Mouse (Mus musculus) natural killer cell, adult 2 months (primary cell): Measurements from ENCODE around the gene Ptges2.
"Not testable (repeated sequence)": the region's sequence is repeated elsewhere in the genome, so short reads cannot be mapped to it uniquely, and the experiment has no call there.

Experiments
- DNase-seq, 2 experiments: peaks; one replicate each; pipeline ENCODE4 v3.0.0; 2022; ENCODE audit warnings: low spot score in 2 of 2

The Ptges2 gene

GRCm38 (mm10) chr2:32395484-32395945 is at the start of gene Ptges2:
Gene Ptges2 (plus strand): TSS chr2:32395896.
- DNase-seq = peak; percentile 87 to 92

DNA sequence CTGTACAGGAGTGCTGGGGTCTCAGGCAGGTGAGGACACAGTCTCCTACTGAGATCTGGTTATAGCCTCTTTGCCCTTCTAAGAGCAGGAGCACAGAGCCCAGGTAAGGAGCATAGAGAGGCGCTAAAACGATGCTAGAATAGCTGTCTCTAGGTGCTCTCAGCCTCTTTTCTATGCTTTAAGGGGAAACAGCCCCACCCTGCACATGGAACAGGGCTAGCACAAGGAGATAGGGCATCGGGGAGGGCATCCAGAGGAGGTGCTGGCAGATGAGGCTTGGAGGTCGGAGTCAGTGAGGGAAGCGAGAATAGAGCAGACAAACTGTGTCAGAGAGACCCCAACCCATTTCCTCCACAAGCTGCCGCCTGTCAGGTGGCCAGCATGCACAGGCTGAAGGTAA is 48.7 kb upstream of the Ptges2 start:
- DNase-seq = no peak

- DNase-seq = no peak
These were observed 47.4 kb upstream of the Ptges2 start for GRCm38 (mm10) chr2:32348311-32348710.

GRCm38 (mm10) chr2:32349625-32350255 is 46.0 kb upstream of the Ptges2 start:
- no peak for DNase-seq

DNA sequence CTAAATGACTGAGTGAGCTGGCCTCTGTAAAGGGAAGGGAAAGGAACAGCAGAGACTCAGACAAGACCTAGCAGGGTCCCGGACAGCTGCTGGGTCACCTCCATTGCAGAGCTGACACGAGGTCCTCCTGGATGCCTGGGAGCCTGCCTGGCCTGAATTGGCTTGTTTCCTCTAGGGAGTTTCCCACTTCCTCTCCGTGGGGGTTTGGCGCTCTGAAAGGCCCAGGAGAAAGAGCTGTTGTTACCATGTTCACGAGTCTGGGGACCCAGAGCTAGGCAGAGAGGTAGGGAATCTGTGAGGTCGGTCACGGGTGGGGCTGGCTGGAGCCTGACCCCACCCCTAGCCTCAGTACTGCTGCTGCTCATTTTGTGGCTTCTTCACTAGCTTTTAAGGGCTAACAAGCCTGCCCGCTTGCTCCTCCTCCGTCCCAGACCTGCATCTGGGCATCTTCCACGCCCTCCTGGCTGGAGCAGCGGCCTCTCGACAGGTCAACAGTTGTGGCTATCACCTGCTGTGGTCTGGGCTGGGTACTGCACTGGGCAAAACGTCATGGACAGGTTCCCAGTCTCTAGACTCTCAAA is 45.1 kb upstream of the Ptges2 start:
- DNase-seq = no peak

DNA sequence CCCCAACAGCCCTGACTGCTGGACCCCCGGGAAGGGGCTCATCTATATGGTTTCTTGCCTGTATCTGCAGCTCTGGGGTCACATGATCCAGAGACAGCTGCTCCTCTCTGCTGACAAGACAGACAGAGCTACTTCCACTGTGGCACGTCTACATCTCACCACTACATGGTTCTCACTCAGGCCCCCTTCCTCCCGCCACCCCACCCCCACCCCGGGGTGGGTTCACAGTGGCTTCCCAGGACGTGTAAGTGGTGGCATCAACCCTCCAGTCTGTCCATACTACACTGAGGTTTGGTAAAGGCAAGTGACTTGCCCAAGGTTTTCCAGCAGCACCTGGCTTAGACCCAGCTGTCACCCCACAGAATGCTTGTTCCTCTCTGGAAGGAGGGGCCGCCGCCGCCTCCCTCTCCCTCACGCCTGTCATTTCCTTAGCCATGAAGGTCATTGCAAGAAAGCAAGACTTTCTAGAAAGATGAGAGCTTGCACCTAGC is 44.2 kb upstream of the Ptges2 start:
- DNase-seq = no peak

DNA sequence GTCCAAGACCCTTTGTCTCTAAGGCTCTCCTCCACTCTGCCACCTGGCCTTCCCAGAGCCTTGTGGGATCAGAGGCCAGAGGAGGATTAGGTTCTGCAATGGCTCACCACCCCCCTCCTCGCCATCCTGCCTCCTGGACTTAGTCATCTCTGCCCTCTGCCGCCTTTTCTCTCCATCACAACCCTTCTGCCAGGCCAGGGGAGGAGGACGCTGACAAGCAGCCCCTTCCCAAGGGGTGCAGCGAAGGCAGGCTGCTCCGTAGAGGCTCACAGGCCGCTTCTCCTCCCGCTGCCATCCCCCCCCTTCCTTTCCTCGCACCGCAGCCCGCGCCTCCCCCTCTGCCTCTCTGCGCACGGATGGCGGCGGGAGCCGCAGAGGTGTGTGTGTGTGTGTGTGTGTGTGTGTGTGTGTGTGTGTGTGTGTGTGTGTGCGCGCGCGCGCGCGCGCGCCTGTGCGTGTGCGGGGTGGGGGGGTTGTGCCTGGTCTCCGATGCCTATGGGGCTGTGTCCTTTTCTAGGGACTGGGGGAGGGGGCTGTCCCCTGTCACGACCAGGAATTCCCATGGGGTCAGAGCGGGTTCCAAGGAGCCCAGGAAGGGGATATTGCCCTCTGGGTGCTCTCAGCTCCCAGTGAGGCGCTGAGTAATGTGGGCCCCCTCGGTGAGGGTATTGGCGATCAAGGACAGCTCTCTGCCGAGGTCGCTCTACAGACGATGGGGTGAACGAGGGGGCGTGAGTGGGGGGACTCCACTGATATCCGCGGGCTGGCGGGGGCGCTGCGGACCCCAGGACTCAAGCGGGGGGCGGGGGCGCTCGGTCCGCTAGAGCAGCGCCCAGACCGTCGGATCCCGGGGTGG is 43.3 kb upstream of the Ptges2 start, which contains the start of gene Ciz1:
TSS of gene Ciz1 (plus strand) at position 177 of the 856 bp plus-strand sequence.
- DNase-seq = peak in 1 of 2 experiments; percentile 18

DNA sequence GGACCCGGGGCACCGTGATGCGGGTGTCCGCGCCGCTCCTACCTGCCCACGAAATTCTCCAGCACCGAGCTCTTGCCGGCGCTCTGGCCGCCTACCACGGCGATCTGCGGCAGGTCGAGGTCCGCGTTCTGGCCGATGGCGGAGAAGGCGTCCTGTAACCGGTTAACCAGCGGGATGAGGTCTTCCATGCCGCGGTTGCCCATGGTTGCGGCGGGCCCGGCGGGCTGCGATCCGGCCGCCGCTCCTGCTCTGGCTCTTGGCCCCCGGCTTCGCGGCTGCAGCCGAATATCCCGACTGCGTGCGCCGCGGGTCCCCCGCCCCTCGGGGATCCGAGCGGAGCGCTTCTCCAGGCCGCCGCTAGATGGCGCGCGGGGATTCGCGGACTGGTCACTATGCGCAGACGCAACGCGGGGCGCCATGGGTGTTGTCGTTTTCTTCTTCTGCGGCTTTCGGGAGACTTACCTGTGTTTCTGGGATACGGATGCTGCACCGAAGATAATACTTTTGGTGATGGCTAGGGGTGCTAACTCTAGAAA is 42.6 kb upstream of the Ptges2 start, which contains the start of gene Dnm1:
TSS of gene Dnm1 (minus strand) at position 332 of the 536 bp plus-strand sequence.
- DNase-seq = peak; percentile 78 to 87

GRCm38 (mm10) chr2:32353836-32354235 is 41.9 kb upstream of the Ptges2 start:
- no peak for DNase-seq

DNA sequence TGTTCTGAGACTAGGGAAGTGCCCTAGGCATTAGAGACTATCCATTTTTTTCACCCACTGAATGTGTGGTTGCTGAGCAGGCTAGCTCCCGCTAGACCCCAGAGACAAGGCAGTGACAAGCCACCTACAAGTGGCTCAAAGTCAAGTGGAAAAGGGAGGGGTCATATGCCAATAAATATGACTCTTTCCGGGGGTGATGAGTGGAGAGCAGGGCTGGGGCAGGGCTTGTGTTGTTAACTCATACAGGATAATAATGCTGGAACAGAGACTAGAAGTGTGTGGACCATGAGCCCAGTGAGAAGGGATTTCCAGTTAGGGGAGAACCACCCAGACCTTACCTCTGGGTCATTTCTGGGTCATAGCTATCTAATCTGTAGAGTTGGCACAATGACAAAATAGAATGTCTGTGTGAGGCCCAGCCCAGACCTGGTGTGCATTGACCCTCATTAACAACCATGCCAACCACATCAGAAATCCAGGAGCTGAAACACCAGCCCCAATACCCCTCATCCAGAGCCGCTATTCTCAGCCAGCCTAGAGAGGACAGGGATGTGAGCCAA is 41.3 kb upstream of the Ptges2 start:
- DNase-seq = no peak

DNA sequence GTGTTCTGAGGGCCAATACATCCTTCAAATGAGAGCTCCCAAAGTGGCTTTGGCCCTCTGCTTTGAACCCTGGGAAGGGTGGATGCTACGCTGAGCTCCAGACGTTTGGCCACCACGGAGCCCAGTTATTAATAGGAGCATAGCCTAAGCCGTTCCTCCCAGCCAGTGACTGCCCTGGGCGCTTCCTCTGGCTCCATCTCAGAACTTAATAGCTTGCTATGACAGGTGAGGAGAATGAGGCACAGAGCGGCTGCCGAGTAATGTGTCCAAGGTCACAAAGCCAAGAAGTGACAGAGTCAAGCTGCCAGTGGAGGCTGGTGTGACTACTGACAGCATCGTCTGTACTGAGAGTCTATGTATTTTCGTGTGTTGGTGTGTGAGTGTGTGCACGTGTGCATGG is 39.5 kb upstream of the Ptges2 start:
- no peak for DNase-seq

DNA sequence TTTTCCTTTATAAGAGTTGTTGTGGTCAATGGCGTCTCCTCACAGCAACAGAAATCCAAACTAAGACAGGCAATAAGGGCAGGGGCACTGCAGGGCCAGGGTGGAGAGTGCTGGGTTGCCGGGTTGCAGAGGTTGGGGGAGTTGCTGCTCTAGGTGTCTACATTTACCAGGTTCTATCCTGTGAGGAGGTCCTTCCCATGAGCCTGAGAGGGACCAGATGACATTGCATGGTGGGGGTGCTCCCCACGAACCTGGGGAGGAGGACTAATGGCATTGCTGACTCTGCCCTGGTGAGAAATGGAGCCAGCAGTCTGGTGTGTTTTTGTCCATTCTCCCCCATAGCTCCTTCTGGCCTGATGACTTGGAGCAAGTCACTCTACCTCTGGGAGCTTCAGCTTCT is 38.0 kb upstream of the Ptges2 start:
- DNase-seq = no peak

DNA sequence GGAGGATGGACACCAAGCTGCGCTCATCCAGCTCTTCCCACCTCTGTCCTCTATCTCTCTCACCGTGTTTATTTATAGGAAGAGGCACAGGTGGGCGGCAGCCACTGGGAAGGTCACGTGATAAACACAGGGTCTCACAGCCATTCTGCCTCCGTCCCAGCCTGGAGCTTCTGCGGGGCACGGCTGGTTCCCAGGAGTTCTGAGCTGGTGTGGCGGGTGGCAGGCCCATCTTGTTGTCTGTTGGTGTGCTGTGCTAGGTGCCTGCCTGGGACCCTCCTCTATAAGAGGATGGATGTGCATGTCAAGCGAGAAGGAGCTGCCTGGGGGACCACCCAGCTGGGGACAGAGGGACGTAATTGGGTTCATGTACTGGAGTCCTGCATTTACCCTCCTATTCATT is 37.3 kb upstream of the Ptges2 start:
- DNase-seq = no peak

DNA sequence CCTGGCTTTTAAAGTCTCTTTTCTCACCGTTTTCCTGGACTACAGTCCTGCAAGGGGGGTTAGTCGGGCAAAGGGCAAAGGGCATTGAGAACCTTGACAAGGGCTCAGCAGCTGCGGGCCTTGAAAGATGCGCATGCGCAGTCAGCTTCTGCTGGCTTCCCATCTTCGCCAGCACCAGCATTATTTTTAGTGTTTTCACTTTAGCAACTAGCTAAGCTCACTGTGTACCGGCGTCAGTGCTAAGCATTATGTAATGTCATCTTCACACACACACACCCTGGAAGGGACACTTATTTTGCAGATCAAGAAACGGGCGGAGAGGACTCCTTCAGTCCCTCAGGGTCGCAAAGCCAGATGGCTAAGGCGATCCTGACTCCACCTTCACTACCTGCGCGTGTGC is 35.0 kb upstream of the Ptges2 start:
- DNase-seq = peak; percentile 46 to 60

DNA sequence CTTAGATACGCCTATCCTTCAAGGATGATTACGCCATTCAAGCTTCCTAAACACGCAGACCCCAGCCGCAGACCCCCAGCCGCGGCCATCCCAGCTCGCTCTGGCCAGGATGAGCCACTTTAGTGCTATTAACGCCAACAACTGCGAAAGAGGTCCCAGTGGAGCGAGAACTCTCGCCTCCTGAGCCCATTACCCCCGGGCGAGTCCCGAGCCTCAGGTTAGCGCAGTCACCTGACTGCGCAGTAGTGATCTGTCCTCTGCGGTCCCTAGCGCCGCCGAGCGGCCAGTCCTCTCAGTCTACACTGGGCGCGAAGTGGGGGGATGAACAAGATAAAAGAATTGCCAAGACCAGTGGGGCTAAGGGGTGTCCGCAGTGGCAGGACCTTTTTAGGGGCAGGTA is 34.3 kb upstream of the Ptges2 start:
- peak; percentile 64 to 76 for DNase-seq

DNA sequence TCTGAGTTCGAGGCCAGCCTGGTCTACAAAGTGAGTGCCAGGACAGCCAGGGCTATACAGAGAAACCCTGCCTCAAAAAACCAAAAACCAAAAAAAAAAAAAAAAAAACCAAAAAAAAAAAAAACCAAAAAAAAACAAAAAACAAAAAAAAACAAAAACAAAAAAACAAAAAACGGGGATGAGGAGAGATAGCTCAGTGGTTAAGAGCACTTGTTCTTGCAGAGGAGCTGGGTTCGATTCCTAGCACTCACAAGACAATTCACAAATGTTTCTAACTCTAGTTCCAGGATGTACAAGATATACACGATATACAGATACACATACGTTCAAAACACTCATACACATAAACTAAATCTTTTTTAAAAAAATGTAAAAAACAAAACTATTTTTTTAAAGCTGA is 33.4 kb upstream of the Ptges2 start:
- DNase-seq = not testable (repeated sequence)

- peak; percentile 86 to 90 for DNase-seq
These were observed 32.8 kb upstream of the Ptges2 start for GRCm38 (mm10) chr2:32362817-32363340.

DNA sequence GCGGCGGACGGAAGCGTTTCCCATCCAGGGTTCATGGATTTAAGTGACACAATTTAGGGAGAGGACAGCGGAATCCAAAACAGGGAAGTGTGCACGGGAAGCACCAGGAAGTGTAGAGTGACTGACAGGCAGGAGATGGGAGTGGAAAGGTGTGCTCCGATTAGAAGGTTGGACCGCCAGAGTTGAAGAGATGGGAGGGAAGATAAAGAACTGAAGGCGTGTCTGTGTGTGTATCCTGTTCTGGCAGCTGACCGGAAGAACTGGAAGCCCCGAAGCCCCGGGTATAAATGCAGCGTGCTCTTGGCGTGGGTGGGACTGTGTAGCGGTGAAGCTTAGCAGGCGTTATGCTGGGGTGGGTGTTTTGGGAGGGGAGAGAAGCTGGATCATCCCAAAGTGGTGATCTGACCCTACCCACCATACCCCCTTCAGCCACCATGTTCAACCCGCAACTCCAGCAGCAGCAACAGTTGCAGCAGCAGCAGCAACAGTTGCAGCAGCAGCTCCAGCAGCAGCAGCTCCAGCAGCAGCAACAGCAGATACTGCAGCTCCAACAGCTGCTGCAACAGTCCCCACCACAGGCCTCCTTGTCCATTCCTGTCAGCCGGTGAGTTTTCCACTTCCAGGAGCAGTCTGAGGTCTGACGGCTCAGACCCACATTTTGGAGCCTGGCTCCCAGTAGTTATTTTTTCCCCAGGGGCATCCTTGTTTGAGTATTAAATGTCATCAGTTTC is 32.2 kb upstream of the Ptges2 start:
- DNase-seq = peak in 1 of 2 experiments; percentile 21

DNA sequence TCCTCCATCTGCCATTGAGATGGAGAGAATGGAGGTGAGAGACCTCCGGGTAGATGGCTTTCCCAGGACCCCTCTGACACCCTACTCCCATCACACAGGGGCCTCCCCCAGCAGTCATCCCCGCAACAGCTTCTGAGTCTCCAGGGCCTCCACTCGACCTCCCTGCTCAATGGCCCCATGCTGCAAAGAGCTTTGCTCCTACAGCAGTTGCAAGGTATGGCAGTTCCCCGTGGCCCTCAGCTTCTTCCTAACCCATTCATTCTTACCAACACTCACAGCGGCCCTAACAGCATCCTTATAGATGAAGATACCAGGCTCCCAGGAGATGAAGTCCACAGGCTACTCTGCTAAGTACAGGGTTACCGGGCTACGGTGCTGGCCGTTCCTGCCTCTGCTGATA is 31.6 kb upstream of the Ptges2 start:
- no peak for DNase-seq

DNA sequence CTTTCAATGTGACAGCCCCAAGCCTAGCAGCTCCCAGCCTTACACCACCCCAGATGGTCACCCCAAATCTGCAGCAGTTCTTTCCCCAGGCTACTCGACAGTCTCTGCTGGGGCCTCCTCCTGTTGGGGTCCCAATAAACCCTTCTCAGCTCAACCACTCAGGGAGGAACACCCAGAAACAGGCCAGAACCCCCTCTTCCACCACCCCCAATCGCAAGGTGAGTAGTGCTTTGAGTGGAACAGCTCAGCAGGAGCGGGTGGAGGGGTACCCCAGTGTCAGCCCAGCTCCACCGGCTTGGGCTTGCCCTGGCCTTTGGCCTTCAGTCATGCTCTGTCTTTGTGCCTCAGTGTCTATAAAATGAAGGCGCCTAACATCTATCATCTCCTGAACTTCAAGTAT is 28.4 kb upstream of the Ptges2 start:
- no peak for DNase-seq

DNA sequence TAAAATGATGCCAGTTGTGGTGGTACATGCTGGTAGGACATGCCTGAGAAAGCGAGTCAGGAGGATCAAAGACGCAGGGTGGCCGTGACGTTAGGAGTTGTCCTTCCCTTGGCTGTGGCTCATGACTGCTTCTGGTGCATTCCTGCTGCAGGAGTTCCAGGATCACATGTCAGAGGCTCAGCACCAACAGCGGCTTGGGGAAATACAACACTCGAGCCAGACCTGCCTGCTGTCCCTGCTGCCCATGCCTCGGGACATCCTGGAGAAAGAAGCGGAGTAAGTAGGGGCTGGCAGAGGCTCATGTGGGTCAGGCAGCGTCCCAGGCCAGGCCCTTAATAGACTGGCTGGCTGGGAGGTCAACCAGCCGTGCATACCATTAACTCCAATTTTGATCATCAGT is 21.5 kb upstream of the Ptges2 start:
- no peak for DNase-seq
